Mouse (Mus musculus) adipocyte (in vitro differentiated cells): ENCODE measurements around the gene Prom2.

Experiments
- DNase-seq: peaks from one replicate; pipeline ENCODE4 v3.0.0-alpha.2; 2016; ENCODE audit warnings: low spot score

The Prom2 gene

GRCm38 (mm10) chr2:127523950-127524729 lies 17.1 kb downstream of the Prom2 start:
- DNase-seq = no peak

- no peak for DNase-seq
Measured at GRCm38 (mm10) chr2:127522006-127522441, 19.2 kb downstream of the Prom2 start, which contains the start of gene Kcnip3. Gene Kcnip3, minus strand, starts transcription at chr2:127522094.

GRCm38 (mm10) chr2:127521172-127522005 lies 19.9 kb downstream of the Prom2 start:
- no peak for DNase-seq

GRCm38 (mm10) chr2:127520123-127520522 lies 21.1 kb downstream of the Prom2 start:
- DNase-seq = no peak

- no peak for DNase-seq
Measured at GRCm38 (mm10) chr2:127519308-127519707, 22.0 kb downstream of the Prom2 start.

- DNase-seq = no peak
Measured at GRCm38 (mm10) chr2:127518831-127519230, 22.4 kb downstream of the Prom2 start.

- DNase-seq = no peak
Measured at GRCm38 (mm10) chr2:127518273-127518672, 23.0 kb downstream of the Prom2 start.

GRCm38 (mm10) chr2:127517081-127517480 lies 24.2 kb downstream of the Prom2 start:
- DNase-seq = no peak

- no peak for DNase-seq
Measured at GRCm38 (mm10) chr2:127514380-127515124, 26.7 kb downstream of the Prom2 start.

GRCm38 (mm10) chr2:127513244-127513643 lies 28.0 kb downstream of the Prom2 start:
- no peak for DNase-seq

GRCm38 (mm10) chr2:127511426-127511825 lies 29.8 kb downstream of the Prom2 start:
- no peak for DNase-seq

GRCm38 (mm10) chr2:127507967-127508660 lies 33.2 kb downstream of the Prom2 start:
- no peak for DNase-seq

- peak; percentile 73 for DNase-seq
Measured at GRCm38 (mm10) chr2:127507077-127507774, 34.0 kb downstream of the Prom2 start.

- no peak for DNase-seq
Measured at GRCm38 (mm10) chr2:127506131-127506632, 35.1 kb downstream of the Prom2 start.

GRCm38 (mm10) chr2:127505196-127505595 lies 36.1 kb downstream of the Prom2 start:
- no peak for DNase-seq

- no peak for DNase-seq
Measured at GRCm38 (mm10) chr2:127503751-127504549, 37.3 kb downstream of the Prom2 start.

- DNase-seq = peak; percentile 59
Measured at GRCm38 (mm10) chr2:127501061-127501460, 40.2 kb downstream of the Prom2 start.

- no peak for DNase-seq
Measured at GRCm38 (mm10) chr2:127498750-127499149, 42.5 kb downstream of the Prom2 start.

GRCm38 (mm10) chr2:127496321-127496720 lies 44.9 kb downstream of the Prom2 start:
- DNase-seq = no peak
